Mouse (Mus musculus): ENCODE results near the gene Zglp1.
A peak's percentile ranks its signal among the peaks of the same experiment; 100 is the strongest.
"Not testable (repeated sequence)": the region's sequence is repeated elsewhere in the genome, so short reads cannot be mapped to it uniquely, and the experiment has no call there.

Gene Zglp1

GRCm38 (mm10) chr9:21062928-21063327 lies 4.0 kb downstream of the Zglp1 start:
- peak; percentile 79 for DNase-seq

- no peak for DNase-seq
These were observed 15.3 kb downstream of the Zglp1 start for GRCm38 (mm10) chr9:21051578-21051977.

GRCm38 (mm10) chr9:21045235-21045634 lies 21.7 kb downstream of the Zglp1 start:
- no peak for DNase-seq

- DNase-seq: not testable (repeated sequence)
These were observed 22.1 kb downstream of the Zglp1 start for GRCm38 (mm10) chr9:21044785-21045184.

GRCm38 (mm10) chr9:21043563-21043962 lies 23.3 kb downstream of the Zglp1 start:
- DNase-seq: no peak

GRCm38 (mm10) chr9:21041308-21041707 lies 25.6 kb downstream of the Zglp1 start:
- peak; percentile 93 for DNase-seq

- DNase-seq: no peak
These were observed 27.1 kb downstream of the Zglp1 start for GRCm38 (mm10) chr9:21039779-21040178.

- DNase-seq: no peak
These were observed 29.4 kb downstream of the Zglp1 start for GRCm38 (mm10) chr9:21037481-21037891.

- DNase-seq: no peak
These were observed 30.2 kb downstream of the Zglp1 start for GRCm38 (mm10) chr9:21036666-21037065.

GRCm38 (mm10) chr9:21036161-21036560 lies 30.7 kb downstream of the Zglp1 start:
- DNase-seq: no peak

GRCm38 (mm10) chr9:21035586-21035985 lies 31.3 kb downstream of the Zglp1 start:
- no peak for DNase-seq

GRCm38 (mm10) chr9:21034481-21035085 lies 32.3 kb downstream of the Zglp1 start:
- no peak for DNase-seq

- peak; percentile 83 for DNase-seq
These were observed 33.8 kb downstream of the Zglp1 start for GRCm38 (mm10) chr9:21033136-21033535.

- DNase-seq: no peak
These were observed 34.4 kb downstream of the Zglp1 start for GRCm38 (mm10) chr9:21032491-21032890.

- DNase-seq: peak; percentile 89
These were observed 35.0 kb downstream of the Zglp1 start, which contains the start of gene Icam5 for GRCm38 (mm10) chr9:21031896-21032351. Gene Icam5, plus strand, starts transcription at chr9:21032073.

GRCm38 (mm10) chr9:21031251-21031895 lies 35.5 kb downstream of the Zglp1 start:
- DNase-seq: peak; percentile 87

GRCm38 (mm10) chr9:21030781-21031250 lies 36.1 kb downstream of the Zglp1 start:
- peak; percentile 90 for DNase-seq

- no peak for DNase-seq
These were observed 36.8 kb downstream of the Zglp1 start for GRCm38 (mm10) chr9:21030055-21030600.

GRCm38 (mm10) chr9:21029291-21030054 lies 37.4 kb downstream of the Zglp1 start, which contains the start of gene Icam4:
Gene Icam4, plus strand, starts transcription at chr9:21029373.
- peak; percentile 72 for DNase-seq

- DNase-seq: no peak
These were observed 38.3 kb downstream of the Zglp1 start for GRCm38 (mm10) chr9:21028560-21029110.

- DNase-seq: no peak
These were observed 39.1 kb downstream of the Zglp1 start for GRCm38 (mm10) chr9:21027774-21028290.

GRCm38 (mm10) chr9:21026849-21027248 lies 40.0 kb downstream of the Zglp1 start:
- no peak for DNase-seq
